Mouse (Mus musculus): ENCODE measurements at regions not wholly inside any gene's neighbourhood (a gene's known extent, or its start where the extent isn't known, plus 50 kb on each side); places are given as distances from the start of the nearest gene placed in this dataset.

DNA sequence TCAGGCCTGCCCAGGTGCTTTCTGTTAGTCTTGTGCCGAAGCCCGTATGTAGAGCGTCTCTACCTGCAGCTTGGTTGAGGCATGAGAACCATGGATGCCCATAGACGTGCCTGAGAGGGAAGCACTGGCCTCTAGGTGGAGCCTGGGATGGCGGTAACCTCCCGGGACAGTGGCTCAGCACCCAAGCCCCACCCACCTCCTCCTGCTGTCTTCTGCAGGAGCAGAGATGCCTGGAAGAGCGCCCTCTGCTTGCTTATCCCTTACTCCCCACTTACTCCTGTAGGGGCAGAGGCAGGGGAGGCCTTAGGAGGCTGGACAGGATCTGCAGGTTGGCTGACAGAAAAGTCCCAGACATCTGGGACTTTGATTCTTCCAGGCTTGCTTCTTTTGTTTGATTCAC, 92.7 kb upstream of the Zc3h12a start:
- H3K4me1 ChIP-seq (ENCODE audit: insufficient read depth, low read length): no peaks in the 10 kb centered on the region
- no peak overlapping the region for H3K4me2 ChIP-seq (replicated peaks; ENCODE audit: low read depth, low read length)
- no peak overlapping the region for H3K9ac ChIP-seq (replicated peaks; ENCODE audit: low read length)
- H3K4me3 ChIP-seq (ENCODE audit: low read length): no peak overlapping the region
- ATAC-seq (ENCODE audit: low FRiP score, low TSS enrichment): peak; percentile 42; the same call in 1 of the 2 replicates
- 34% methylated on average over 7 of the region's 7 CpGs for WGBS
- H3K9me3 ChIP-seq (ENCODE audit: low read length): peaks cover 11% of the 10 kb centered on the region; the same call in 1 of the 2 replicates
- 0 out of 2 replicates have a peak, but pooled peaks cover 8% of the 10 kb centered on the region for H3K27me3 ChIP-seq (ENCODE audit: insufficient read depth, low read length)
- H3K27ac ChIP-seq (ENCODE audit: low read length): no peak overlapping the region
- no peaks in the 10 kb centered on the region for H3K36me3 ChIP-seq (ENCODE audit: insufficient read depth, low read length)

DNA sequence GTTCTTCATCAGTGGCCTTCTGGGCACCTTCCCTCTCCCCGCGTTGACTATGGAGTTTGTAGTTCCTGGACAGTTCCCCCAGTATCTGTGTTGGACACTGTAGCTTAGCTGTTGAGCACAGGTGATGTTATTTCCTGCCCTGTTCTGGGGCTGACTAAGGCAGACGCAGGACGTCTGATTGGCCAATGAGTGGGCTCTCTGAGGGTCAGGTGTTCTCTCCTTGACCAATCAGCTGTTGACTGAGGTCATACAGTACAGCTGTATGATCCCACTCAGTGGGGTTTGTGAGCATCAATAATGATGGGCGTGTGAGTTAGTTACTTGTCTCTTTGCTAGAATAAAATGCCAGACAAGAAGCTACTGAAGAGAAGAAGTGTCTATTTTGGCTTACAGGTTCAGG, 91.6 kb upstream of the Zc3h12a start:
- ATAC-seq (ENCODE audit: low FRiP score, low TSS enrichment): no peak
- WGBS: 91% methylated on average over 5 of the region's 5 CpGs
- Histone ChIP-seq H3K36me3 (ENCODE audit: insufficient read depth, low read length) (no peaks in the 10 kb centered on the region), H3K27me3 (ENCODE audit: insufficient read depth, low read length) (0 out of 2 replicates have a peak, but pooled peaks cover 8% of the 10 kb centered on the region), H3K4me3 (ENCODE audit: low read length) (no peak overlapping the region), H3K9me3 (ENCODE audit: low read length) (peaks cover 11% of the 10 kb centered on the region; the same call in 1 of the 2 replicates), H3K4me2 (replicated peaks; ENCODE audit: low read depth, low read length) (no peak overlapping the region), H3K27ac (ENCODE audit: low read length) (no peak overlapping the region), H3K4me1 (ENCODE audit: insufficient read depth, low read length) (no peaks in the 10 kb centered on the region), H3K9ac (replicated peaks; ENCODE audit: low read length) (no peak overlapping the region)

DNA sequence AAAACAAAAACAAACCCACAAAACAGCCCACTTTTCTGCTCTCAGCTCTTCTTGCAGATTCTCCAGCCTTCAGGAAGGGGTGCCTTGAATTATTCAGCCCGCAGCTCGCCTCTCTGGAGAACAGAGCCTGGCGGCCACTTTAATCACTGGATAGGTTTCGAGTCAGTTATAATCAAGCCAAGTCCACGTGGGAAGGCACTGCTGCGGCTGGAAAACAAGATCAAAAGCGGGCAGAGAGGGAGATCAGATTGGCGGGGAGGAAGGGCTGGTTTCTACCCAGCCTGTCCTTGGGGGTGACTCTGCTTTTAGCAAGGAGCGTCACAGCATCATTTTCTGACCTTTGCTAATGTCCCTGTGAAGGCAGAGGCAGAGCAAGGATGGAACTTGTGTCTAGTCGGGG, 86.7 kb upstream of the Zc3h12a start:
- no peak for ATAC-seq (ENCODE audit: low FRiP score, low TSS enrichment)
- Histone ChIP-seq H3K9ac (replicated peaks; ENCODE audit: low read length) (no peak overlapping the region), H3K4me2 (replicated peaks; ENCODE audit: low read depth, low read length) (no peak overlapping the region)

DNA sequence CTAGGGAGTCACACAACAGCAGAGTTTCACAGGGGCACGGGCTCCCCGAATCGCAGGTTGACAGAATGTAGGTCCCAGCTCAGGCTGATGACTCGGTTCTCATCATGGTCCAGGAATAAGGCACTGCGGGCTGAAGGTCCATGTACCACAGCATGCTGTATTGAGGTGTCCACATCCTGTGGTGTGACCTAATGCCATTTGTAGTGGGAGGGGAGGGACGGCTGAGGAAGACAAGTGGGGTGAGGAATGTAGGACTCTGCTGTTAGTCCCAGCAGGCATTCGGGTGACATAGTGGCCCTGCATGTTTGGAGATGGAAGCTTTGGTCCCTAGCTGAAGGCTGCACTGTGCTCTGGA, 84.5 kb upstream of the Zc3h12a start:
- Histone ChIP-seq H3K36me3 (ENCODE audit: insufficient read depth, low read length) (no peaks in the 10 kb centered on the region), H3K27me3 (ENCODE audit: insufficient read depth, low read length) (0 out of 2 replicates have a peak, but pooled peaks cover 2% of the 10 kb centered on the region), H3K27ac (ENCODE audit: low read length) (no peak overlapping the region), H3K9ac (replicated peaks; ENCODE audit: low read length) (no peak overlapping the region), H3K9me3 (ENCODE audit: low read length) (peaks cover 11% of the 10 kb centered on the region; the same call in 1 of the 2 replicates), H3K4me3 (ENCODE audit: low read length) (no peak overlapping the region), H3K4me1 (ENCODE audit: insufficient read depth, low read length) (no peaks in the 10 kb centered on the region), H3K4me2 (replicated peaks; ENCODE audit: low read depth, low read length) (no peak overlapping the region)
- 34% methylated on average over 7 of the region's 7 CpGs for WGBS
- no peak for ATAC-seq (ENCODE audit: low FRiP score, low TSS enrichment)

More for the DNA sequence above, 86.7 kb upstream of the Zc3h12a start:
- H3K9me3 ChIP-seq (ENCODE audit: low read length): peaks cover 11% of the 10 kb centered on the region; the same call in 1 of the 2 replicates
- H3K4me3 ChIP-seq (ENCODE audit: low read length): no peak overlapping the region
- no peaks in the 10 kb centered on the region for H3K36me3 ChIP-seq (ENCODE audit: insufficient read depth, low read length)
- H3K27me3 ChIP-seq (ENCODE audit: insufficient read depth, low read length): 0 out of 2 replicates have a peak, but pooled peaks cover 5% of the 10 kb centered on the region
- H3K27ac ChIP-seq (ENCODE audit: low read length): no peak overlapping the region
- WGBS: 68% methylated on average over 10 of the region's 10 CpGs
- no peaks in the 10 kb centered on the region for H3K4me1 ChIP-seq (ENCODE audit: insufficient read depth, low read length)

DNA sequence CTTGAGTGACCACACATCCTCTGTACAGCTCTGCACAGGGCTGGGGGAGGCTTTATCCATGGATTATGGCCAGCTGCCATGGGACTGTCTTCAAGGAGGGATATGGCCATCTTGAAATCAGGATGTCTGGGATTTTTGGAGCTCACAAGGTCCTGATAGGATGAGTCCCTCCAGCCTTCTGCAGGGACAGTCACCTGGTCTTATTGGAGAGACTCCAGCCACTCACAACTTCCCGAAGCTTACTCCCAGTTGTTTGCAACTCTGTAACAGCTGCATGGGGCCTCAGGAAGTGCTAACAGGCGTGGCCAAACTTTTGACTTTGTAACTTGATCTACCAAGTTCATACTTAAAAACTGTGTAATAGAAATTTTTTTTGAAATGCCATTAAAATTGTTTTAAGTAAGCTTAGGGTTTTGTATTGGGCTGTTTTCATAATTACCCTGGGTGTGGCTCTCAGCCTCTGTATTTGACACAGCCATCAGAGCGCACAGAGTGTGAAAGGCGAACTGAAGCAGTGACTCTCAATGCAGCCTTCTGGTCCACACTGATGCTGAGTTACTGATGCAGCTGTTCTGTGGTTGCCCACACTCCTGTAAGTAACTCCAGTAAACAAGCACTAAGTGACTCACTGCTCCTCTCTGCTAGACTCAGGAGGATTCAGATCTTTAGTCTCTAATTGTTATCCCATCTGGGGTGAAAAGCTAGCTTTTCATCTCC, 84.0 kb upstream of the Zc3h12a start:
- H3K4me3 ChIP-seq (ENCODE audit: low read length): no peak overlapping the region
- 0 out of 2 replicates have a peak, but pooled peaks cover 2% of the 10 kb centered on the region for H3K27me3 ChIP-seq (ENCODE audit: insufficient read depth, low read length)
- WGBS: 32% methylated on average over 4 of the region's 4 CpGs
- 0 out of 2 replicates have a peak, but pooled peaks have one; percentile 19 for ATAC-seq (ENCODE audit: low FRiP score, low TSS enrichment)
- H3K4me2 ChIP-seq (replicated peaks; ENCODE audit: low read depth, low read length): no peak overlapping the region
- H3K9ac ChIP-seq (replicated peaks; ENCODE audit: low read length): no peak overlapping the region
- no peak overlapping the region for H3K27ac ChIP-seq (ENCODE audit: low read length)
- H3K4me1 ChIP-seq (ENCODE audit: insufficient read depth, low read length): no peaks in the 10 kb centered on the region
- H3K36me3 ChIP-seq (ENCODE audit: insufficient read depth, low read length): no peaks in the 10 kb centered on the region
- peaks cover 10% of the 10 kb centered on the region; the same call in 1 of the 2 replicates for H3K9me3 ChIP-seq (ENCODE audit: low read length)

DNA sequence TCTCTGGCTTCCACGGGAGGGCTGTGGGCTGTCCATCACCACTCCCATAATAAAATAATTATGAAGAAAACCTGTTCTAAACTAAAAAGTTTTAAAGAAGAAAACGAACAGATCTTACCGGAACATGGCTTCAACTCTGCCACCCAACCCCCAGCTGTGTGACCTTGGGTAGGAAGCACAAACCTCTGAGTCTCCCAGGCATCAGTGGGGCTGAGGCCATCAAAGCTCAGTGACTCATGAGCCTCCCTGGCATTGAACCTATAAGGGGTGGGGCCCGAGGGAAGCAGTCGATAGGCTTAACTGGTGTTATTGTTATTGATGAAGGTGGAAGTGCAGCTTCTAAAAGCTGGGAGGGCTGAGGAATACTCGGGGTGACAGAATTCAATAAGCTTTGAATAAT, 83.1 kb upstream of the Zc3h12a start:
- peaks cover 3% of the 10 kb centered on the region; the same call in 1 of the 2 replicates for H3K9me3 ChIP-seq (ENCODE audit: low read length)
- H3K27me3 ChIP-seq (ENCODE audit: insufficient read depth, low read length): no peaks in the 10 kb centered on the region
- no peaks in the 10 kb centered on the region for H3K4me1 ChIP-seq (ENCODE audit: insufficient read depth, low read length)
- no peak overlapping the region for H3K27ac ChIP-seq (ENCODE audit: low read length)
- no peak for ATAC-seq (ENCODE audit: low FRiP score, low TSS enrichment)
- no peak overlapping the region for H3K4me2 ChIP-seq (replicated peaks; ENCODE audit: low read depth, low read length)
- H3K4me3 ChIP-seq (ENCODE audit: low read length): no peak overlapping the region
- WGBS: 87% methylated on average over 6 of the region's 6 CpGs
- H3K36me3 ChIP-seq (ENCODE audit: insufficient read depth, low read length): no peaks in the 10 kb centered on the region
- H3K9ac ChIP-seq (replicated peaks; ENCODE audit: low read length): no peak overlapping the region

DNA sequence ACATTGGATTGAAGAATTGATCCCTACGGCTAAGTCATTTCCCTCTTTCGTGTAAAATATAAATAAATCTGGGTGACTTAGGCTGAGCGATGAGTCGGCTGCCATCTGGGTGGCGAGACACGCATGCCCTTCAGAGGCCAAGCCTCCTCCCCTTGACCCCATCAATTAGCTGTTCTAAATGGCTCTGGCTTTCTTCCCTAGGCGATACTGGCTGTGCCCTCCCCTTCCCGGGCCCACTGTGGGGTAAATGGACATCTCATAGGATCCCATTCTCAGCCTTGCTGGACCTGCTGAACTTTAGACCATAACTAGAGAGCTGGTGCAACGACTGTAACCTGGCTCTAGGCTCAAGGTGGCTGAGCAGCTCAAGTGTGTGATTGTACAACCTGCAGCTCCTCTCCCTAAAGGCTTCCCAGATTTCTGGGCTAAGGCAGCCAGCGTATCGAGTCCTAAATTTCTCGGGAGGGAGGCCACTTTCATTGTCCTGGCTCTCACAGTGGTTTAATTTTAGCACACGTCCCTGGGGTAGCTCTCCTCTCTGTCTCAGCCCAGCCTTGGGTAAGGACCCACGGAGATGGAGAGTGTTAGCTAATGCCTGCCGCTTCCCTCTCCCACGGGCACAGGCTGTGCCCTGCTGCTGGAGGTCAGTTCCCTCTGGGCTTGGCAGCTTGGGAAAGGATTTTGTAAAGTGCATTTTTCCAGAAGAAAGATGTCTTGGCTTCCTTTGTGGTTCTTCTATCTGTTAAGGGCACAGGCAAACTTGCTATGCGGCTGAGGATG, 80.7 kb upstream of the Zc3h12a start:
- 31% methylated on average over 17 of the region's 17 CpGs for WGBS

DNA sequence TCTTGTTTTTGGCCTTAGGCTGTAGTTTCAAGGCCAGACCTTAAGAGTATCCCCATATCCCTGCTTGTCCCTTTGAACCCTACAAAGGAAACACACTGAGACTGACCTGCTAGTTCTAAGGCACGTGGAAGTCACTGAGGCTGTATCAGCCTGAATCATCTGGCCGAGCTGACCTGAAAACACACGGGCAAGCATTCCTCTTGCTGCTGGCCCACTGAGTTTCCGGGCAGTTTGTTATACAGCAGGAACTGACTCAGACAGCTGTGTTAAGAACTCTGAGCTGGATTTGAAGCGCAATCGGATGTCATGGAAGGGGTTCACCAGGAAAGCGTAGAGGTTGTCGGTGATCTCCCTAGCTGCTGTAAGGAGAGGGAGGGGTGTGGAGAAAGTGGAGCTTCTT, 75.9 kb upstream of the Zc3h12a start:
- Histone ChIP-seq H3K36me3 (ENCODE audit: insufficient read depth, low read length) (no peaks in the 10 kb centered on the region), H3K9ac (replicated peaks; ENCODE audit: low read length) (no peak overlapping the region), H3K4me3 (ENCODE audit: low read length) (no peak overlapping the region), H3K9me3 (ENCODE audit: low read length) (no peaks in the 10 kb centered on the region), H3K27me3 (ENCODE audit: insufficient read depth, low read length) (no peaks in the 10 kb centered on the region), H3K27ac (ENCODE audit: low read length) (no peak overlapping the region), H3K4me2 (replicated peaks; ENCODE audit: low read depth, low read length) (no peak overlapping the region), H3K4me1 (ENCODE audit: insufficient read depth, low read length) (no peaks in the 10 kb centered on the region)
- 69% methylated on average over 8 of the region's 8 CpGs for WGBS
- no peak for ATAC-seq (ENCODE audit: low FRiP score, low TSS enrichment)

More for the DNA sequence above, 80.7 kb upstream of the Zc3h12a start:
- no peak overlapping the region for H3K4me2 ChIP-seq (replicated peaks; ENCODE audit: low read depth, low read length)
- no peaks in the 10 kb centered on the region for H3K27me3 ChIP-seq (ENCODE audit: insufficient read depth, low read length)
- no peak overlapping the region for H3K4me3 ChIP-seq (ENCODE audit: low read length)
- no peak overlapping the region for H3K9ac ChIP-seq (replicated peaks; ENCODE audit: low read length)
- H3K36me3 ChIP-seq (ENCODE audit: insufficient read depth, low read length): no peaks in the 10 kb centered on the region
- no peaks in the 10 kb centered on the region for H3K9me3 ChIP-seq (ENCODE audit: low read length)
- H3K27ac ChIP-seq (ENCODE audit: low read length): no peak overlapping the region
- no peaks in the 10 kb centered on the region for H3K4me1 ChIP-seq (ENCODE audit: insufficient read depth, low read length)
- no peak for ATAC-seq (ENCODE audit: low FRiP score, low TSS enrichment)

DNA sequence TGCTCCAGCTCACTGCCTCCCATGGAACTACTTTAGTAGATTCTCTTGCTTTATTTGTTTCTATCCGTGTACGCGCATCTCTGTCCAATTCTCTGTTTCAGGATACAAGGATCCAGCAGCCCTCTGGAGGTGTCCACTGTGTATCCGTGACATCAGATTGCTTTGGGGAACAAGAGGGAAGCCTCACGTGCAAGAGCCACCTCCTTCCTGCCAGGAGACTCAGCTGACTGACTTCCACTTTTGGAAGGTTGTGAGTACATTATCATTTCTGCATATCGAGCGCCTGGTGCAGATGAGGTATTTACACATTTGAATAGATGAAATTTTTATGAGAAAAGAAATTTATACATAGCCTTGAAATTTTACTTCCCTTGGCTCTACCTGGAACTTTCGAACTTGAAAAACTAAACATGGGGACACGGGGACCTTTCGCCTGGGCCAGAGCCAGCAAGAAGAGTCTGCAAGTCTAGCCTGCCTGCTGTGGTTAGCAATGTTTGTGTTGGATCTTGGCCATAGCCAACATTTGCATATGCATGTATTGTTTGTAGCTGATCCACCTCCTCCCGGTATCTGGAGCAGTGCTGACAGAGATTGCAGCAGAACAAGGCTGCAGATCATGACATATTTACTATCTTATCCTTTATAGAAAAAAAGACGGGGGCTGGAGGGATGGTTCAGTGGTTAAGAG, 74.1 kb upstream of the Zc3h12a start:
- Histone ChIP-seq H3K27ac (ENCODE audit: low read length) (no peak overlapping the region), H3K9me3 (ENCODE audit: low read length) (no peaks in the 10 kb centered on the region), H3K27me3 (ENCODE audit: insufficient read depth, low read length) (0 out of 2 replicates have a peak, but pooled peaks cover 7% of the 10 kb centered on the region), H3K4me2 (replicated peaks; ENCODE audit: low read depth, low read length) (no peak overlapping the region), H3K4me3 (ENCODE audit: low read length) (no peak overlapping the region), H3K4me1 (ENCODE audit: insufficient read depth, low read length) (no peaks in the 10 kb centered on the region), H3K36me3 (ENCODE audit: insufficient read depth, low read length) (no peaks in the 10 kb centered on the region), H3K9ac (replicated peaks; ENCODE audit: low read length) (no peak overlapping the region)
- WGBS: 69% methylated on average over 12 of the region's 12 CpGs
- no peak for ATAC-seq (ENCODE audit: low FRiP score, low TSS enrichment)

All from kidney, embryonic 16.5 days (tissue).